Mouse (Mus musculus): ENCODE measurements around the gene Nedd4.

DNA sequence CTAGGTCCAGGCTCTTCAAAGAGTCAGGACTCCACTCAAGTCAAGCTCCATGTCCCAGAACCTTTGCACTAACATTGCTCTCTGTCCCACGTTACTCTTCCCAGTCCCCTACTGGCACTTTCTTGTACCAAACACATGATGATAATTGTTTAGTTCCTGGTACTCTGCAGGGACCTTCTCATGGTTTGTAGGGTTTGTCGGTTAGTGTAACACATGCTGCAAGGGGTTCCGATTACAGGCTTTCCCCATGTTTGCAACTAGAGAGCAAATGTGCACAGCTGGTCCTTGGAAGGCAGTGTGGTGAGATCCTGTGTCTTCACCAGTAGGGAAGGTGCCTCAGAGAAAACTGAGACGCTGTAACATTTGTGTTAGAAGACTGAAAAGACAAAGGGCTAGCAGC lies 8.6 kb upstream of the Nedd4 start:
- TF ChIP-seq POLR2A (IDR thresholded peaks at IDR 0.05; ENCODE audit: low read depth, low read length): no peak
- no peak for TF ChIP-seq CTCF (IDR thresholded peaks at IDR 0.05; ENCODE audit: extremely low read depth, insufficient read length, insufficient replicate concordance, low read depth, low read length)
